Mouse (Mus musculus): ENCODE measurements around the gene Rab3d. TPM values are rescaled to one million over a fixed set of nuclear protein-coding genes. Genes with fewer than 3 reads are reported as not detected.

Gene Rab3d
- polyA plus RNA-seq, 1 experiment from 2014 or later: 5.3 TPM

DNA sequence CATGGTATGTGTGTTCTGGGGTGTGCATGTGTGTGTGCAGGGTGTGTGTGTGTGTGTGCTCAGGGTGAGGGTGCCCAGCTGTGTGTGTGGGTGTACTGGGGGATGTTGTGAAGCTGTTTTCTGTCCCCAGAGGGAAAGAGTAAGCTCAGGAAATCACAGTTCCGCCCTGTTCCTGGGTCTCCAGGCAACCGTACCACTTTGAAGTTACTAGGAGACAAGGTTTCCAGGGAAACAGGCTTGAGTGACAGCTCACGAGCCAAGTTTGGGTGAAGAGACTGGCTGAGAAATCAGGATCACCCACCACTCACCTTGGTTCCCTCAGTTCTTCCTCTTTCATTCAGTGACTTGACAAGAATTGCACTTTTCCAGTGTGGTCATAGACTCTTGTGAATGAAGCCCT lies 35.6 kb upstream of the Rab3d start:
- Histone ChIP-seq H3K27me3 (ENCODE audit: poor library complexity, severe bottlenecking) (peaks cover 4% of the 10 kb centered on the region), H3K4me1 (peaks cover 22% of the 10 kb centered on the region), H3K4me3 (no peak overlapping the region), H3K9me3 (no peaks in the 10 kb centered on the region), H3K27ac (no peak overlapping the region), H3K36me3 (replicated peaks) (peaks cover 9% of the 10 kb centered on the region; the same call in 1 of the 2 replicates)
- 18% methylated on average over 3 of the region's 3 CpGs for WGBS
- no peak for DNase-seq (ENCODE audit: extremely low spot score, low spot score)

DNA sequence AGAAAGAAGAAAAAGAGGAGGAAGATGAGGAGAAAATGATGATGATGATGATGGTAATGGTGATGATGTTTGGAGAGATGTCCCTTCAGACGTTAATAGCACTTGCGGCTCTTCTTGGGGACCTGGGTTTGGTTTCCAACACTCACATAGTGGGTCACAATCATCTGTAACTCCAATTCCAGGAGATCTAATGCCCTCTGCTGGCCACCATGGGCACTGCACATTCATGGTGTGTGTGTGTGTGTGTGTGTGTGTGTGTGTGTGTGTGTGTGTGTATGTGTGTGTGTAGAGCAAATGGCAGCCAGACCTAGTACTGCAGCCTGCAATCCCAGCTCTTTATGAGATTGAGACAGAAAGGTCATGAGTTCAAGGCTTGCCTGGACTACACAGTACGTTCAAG lies 34.0 kb upstream of the Rab3d start:
- Histone ChIP-seq H3K4me1 (peaks cover 32% of the 10 kb centered on the region), H3K27ac (no peak overlapping the region), H3K36me3 (replicated peaks) (no peaks in the 10 kb centered on the region), H3K9me3 (no peaks in the 10 kb centered on the region), H3K27me3 (ENCODE audit: poor library complexity, severe bottlenecking) (peaks cover 19% of the 10 kb centered on the region), H3K4me3 (no peak overlapping the region)
- DNase-seq (ENCODE audit: extremely low spot score, low spot score): no peak
- 76% methylated on average over 3 of the region's 3 CpGs for WGBS

GRCm38 (mm10) chr9:21950322-21950721 lies 32.3 kb upstream of the Rab3d start:
- H3K9me3 ChIP-seq: no peaks in the 10 kb centered on the region
- no peak overlapping the region for H3K27ac ChIP-seq
- peak; percentile 76 for DNase-seq (ENCODE audit: extremely low spot score, low spot score)
- peaks cover 31% of the 10 kb centered on the region for H3K27me3 ChIP-seq (ENCODE audit: poor library complexity, severe bottlenecking)
- no peaks in the 10 kb centered on the region for H3K36me3 ChIP-seq (replicated peaks)
- H3K4me3 ChIP-seq: no peak overlapping the region
- 19% methylated on average over 11 of the region's 11 CpGs for WGBS
- H3K4me1 ChIP-seq: peaks cover 27% of the 10 kb centered on the region

DNA sequence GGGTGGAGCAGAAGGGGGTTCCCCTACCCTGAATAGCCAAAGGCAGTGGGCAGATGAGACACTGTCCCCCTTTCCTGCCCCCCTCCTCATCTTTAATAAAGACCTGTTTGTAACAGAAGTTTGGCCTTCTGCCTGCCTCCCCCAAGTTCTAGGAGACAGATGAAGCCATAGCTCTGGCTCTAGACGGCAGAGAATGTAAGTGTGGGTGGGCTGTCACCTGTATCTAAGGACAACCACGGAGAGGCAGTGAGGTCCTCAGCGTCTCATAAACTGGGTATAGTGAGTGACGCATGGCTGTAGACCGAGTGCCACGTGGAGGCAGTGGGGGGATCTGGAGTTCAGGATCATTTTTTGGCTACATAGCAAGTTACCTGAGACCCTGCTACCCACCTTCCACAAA lies 30.8 kb upstream of the Rab3d start:
- Histone ChIP-seq H3K27ac (no peak overlapping the region), H3K4me1 (peaks cover 27% of the 10 kb centered on the region), H3K27me3 (ENCODE audit: poor library complexity, severe bottlenecking) (peaks cover 40% of the 10 kb centered on the region), H3K36me3 (replicated peaks) (no peaks in the 10 kb centered on the region), H3K9me3 (no peaks in the 10 kb centered on the region), H3K4me3 (no peak overlapping the region)
- 75% methylated on average over 6 of the region's 6 CpGs for WGBS
- no peak for DNase-seq (ENCODE audit: extremely low spot score, low spot score)

GRCm38 (mm10) chr9:21948146-21948545 lies 30.2 kb upstream of the Rab3d start:
- no peaks in the 10 kb centered on the region for H3K9me3 ChIP-seq
- H3K27ac ChIP-seq: no peak overlapping the region
- H3K36me3 ChIP-seq (replicated peaks): no peaks in the 10 kb centered on the region
- peaks cover 20% of the 10 kb centered on the region for H3K4me1 ChIP-seq
- DNase-seq (ENCODE audit: extremely low spot score, low spot score): no peak
- H3K27me3 ChIP-seq (ENCODE audit: poor library complexity, severe bottlenecking): peaks cover 47% of the 10 kb centered on the region
- WGBS: 61% methylated on average over 8 of the region's 8 CpGs
- H3K4me3 ChIP-seq: no peak overlapping the region

DNA sequence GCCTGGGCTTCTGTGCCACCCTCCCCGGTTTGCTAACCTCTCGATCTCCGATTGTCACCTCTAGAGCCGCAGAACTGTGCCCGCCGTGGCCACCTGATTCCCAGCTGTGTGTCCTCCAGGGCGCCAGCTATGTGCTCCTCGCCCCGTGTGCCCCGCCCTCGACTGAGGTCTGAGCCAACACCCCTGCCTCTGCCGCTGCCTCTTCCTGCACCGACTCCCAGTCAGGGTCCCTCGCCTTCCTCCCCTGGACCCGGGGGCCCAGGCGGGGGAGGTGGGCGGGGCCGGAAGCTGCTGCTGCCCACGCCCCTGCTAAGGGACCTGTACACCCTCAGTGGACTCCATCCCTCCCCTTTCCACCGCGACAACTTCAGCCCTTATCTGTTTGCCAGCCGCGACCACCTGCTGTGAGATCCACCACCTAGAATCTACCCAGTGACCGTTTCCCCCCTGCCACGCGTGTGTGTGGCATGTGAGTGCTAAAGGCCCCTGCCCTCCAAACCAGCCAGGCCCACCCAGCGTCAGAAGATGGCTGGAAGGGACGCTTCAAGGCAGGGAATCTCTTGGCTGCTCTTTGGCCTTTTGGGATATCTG lies 29.6 kb upstream of the Rab3d start:
- 5% methylated on average over 28 of the region's 28 CpGs for WGBS
- H3K4me3 ChIP-seq: peak overlapping the region; percentile 39
- H3K4me1 ChIP-seq: peaks cover 19% of the 10 kb centered on the region
- H3K36me3 ChIP-seq (replicated peaks): no peaks in the 10 kb centered on the region
- H3K27me3 ChIP-seq (ENCODE audit: poor library complexity, severe bottlenecking): peaks cover 48% of the 10 kb centered on the region
- H3K9me3 ChIP-seq: no peaks in the 10 kb centered on the region
- DNase-seq (ENCODE audit: extremely low spot score, low spot score): no peak
- no peak overlapping the region for H3K27ac ChIP-seq

GRCm38 (mm10) chr9:21944267-21944666 lies 26.3 kb upstream of the Rab3d start:
- H3K36me3 ChIP-seq (replicated peaks): peaks cover 8% of the 10 kb centered on the region
- no peak overlapping the region for H3K4me3 ChIP-seq
- peaks cover 48% of the 10 kb centered on the region for H3K27me3 ChIP-seq (ENCODE audit: poor library complexity, severe bottlenecking)
- no peak overlapping the region for H3K27ac ChIP-seq
- no peak for DNase-seq (ENCODE audit: extremely low spot score, low spot score)
- no peaks in the 10 kb centered on the region for H3K9me3 ChIP-seq
- H3K4me1 ChIP-seq: peaks cover 19% of the 10 kb centered on the region
- 25% methylated on average over 23 of the region's 23 CpGs for WGBS

DNA sequence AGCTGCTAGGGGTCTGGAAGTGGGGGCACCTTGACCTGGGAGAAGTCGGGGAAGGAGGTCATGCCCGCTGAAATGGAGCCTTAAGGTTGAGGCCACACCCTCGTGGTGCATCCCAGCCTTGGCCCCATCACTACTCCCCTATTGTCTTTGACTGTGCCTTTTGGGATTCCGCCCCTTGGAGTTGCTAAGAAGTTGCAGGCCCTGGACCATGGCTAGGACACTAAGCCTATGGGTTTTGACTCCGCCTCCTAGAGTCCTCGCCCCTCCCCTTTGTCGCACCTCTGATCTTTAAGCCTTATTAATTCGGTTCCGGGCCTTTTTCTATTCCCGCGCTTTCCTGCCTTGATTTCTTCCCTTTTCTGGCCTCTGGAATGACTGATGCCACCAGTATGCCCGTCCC lies 25.6 kb upstream of the Rab3d start:
- no peak overlapping the region for H3K4me3 ChIP-seq
- no peak for DNase-seq (ENCODE audit: extremely low spot score, low spot score)
- peaks cover 9% of the 10 kb centered on the region for H3K36me3 ChIP-seq (replicated peaks)
- no peaks in the 10 kb centered on the region for H3K9me3 ChIP-seq
- no peak overlapping the region for H3K27ac ChIP-seq
- H3K27me3 ChIP-seq (ENCODE audit: poor library complexity, severe bottlenecking): peaks cover 45% of the 10 kb centered on the region
- H3K4me1 ChIP-seq: peaks cover 19% of the 10 kb centered on the region
- WGBS: 63% methylated on average over 12 of the region's 12 CpGs

- peaks cover 44% of the 10 kb centered on the region for H3K27me3 ChIP-seq (ENCODE audit: poor library complexity, severe bottlenecking)
- H3K9me3 ChIP-seq: no peaks in the 10 kb centered on the region
- H3K36me3 ChIP-seq (replicated peaks): peaks cover 9% of the 10 kb centered on the region
- 83% methylated on average over 12 of the region's 12 CpGs for WGBS
- H3K27ac ChIP-seq: no peak overlapping the region
- no peak overlapping the region for H3K4me3 ChIP-seq
- peaks cover 21% of the 10 kb centered on the region for H3K4me1 ChIP-seq
- no peak for DNase-seq (ENCODE audit: extremely low spot score, low spot score)
These were observed 25.1 kb upstream of the Rab3d start for GRCm38 (mm10) chr9:21943046-21943445.

DNA sequence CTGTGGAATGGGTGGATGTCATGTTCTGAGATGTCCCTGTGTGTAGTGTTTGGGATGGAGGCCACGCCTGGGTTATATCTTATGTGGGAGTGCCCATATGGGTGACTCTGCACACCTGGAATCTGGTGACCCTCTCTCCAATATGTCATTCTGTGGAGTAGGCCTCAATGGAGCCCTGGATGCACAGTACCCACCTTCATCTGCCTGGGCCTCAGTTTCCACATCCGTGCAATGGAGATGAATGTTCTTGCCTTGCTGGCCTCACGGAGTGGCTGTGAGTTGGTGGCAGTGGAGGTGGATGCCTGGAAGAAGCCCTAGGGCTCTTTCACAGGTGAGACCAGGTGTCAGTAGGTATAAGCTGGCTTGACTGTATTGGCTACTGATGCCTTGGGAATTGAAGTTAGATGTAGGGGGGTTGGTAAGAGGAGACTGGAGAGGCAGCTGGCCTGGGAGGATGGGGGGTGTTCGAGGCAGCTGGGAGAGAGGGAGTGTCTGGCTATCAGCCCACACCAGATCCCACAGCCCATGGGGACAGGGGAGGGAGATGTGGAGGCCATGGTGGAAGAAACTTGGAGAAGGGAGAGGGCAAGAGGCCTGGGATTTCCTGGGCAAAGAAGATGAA lies 20.4 kb upstream of the Rab3d start:
- no peak overlapping the region for H3K27ac ChIP-seq
- 89% methylated on average over 4 of the region's 4 CpGs for WGBS
- peaks cover 22% of the 10 kb centered on the region for H3K4me1 ChIP-seq
- H3K36me3 ChIP-seq (replicated peaks): peaks cover 9% of the 10 kb centered on the region
- no peaks in the 10 kb centered on the region for H3K9me3 ChIP-seq
- peak overlapping the region; percentile 73; the same call in 1 of the 2 replicates for H3K4me3 ChIP-seq
- H3K27me3 ChIP-seq (ENCODE audit: poor library complexity, severe bottlenecking): peaks cover 34% of the 10 kb centered on the region
- no peak for DNase-seq (ENCODE audit: extremely low spot score, low spot score)

- peaks cover 22% of the 10 kb centered on the region for H3K4me1 ChIP-seq
- no peak overlapping the region for H3K27ac ChIP-seq
- 87% methylated on average over 4 of the region's 4 CpGs for WGBS
- H3K36me3 ChIP-seq (replicated peaks): peaks cover 9% of the 10 kb centered on the region
- H3K4me3 ChIP-seq: peak overlapping the region; percentile 73
- no peak for DNase-seq (ENCODE audit: extremely low spot score, low spot score)
- H3K27me3 ChIP-seq (ENCODE audit: poor library complexity, severe bottlenecking): peaks cover 37% of the 10 kb centered on the region
- no peaks in the 10 kb centered on the region for H3K9me3 ChIP-seq
These were observed 19.8 kb upstream of the Rab3d start for GRCm38 (mm10) chr9:21937711-21938175.

DNA sequence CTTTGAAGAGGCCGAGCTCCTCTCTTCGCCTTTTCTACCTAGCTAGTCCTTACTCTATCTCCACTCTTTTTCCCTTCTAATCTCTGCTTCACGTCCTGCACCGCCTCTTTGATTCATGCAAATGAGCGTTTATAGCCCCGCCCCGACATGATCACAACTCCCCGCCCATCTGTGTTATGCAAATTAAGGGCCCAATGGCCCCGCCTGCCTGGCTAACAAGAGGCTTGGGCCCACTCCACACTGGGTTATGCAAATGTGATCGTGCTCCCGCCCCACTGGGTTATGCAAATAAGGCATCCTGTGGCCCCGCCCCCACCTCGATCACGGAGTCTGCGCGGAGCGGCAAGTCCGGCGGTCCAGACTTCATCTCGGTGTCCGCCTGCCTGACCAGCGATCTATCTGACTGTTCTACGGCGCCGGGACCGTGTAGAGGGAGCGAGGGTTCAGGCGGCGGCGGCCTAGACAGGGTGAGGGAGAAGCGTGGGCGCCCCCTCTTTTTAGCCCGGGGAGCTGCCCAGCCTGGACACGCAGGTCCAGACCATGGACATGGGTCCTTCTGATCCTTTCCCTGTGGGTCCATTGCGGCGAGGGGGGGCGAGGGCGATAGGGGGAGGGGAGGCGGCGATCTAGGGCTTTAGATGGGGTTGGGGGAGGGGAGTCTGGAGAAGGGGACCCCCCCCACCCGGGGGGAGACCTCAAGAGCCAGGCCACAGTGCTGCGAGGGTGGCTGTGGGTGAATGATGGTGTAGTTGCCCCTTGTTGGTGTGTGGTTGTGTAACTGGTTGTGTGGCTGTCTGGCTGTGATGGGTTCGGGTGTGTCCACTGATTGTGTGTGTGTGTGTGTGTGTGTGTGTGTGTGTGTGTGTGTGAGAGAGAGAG lies 18.9 kb upstream of the Rab3d start, which contains the start of gene Plppr2:
TSS of gene Plppr2 (plus strand) at position 342 of the 879 bp plus-strand sequence.
- Histone ChIP-seq H3K27me3 (ENCODE audit: poor library complexity, severe bottlenecking) (peaks cover 42% of the 10 kb centered on the region), H3K9me3 (no peaks in the 10 kb centered on the region), H3K27ac (peak within 1 kb of the TSS; percentile 86), H3K4me3 (peak within 1 kb of the TSS; percentile 73), H3K36me3 (replicated peaks) (peaks cover 9% of the 10 kb centered on the region), H3K4me1 (peaks cover 22% of the 10 kb centered on the region)
- 3% methylated on average over 43 of the region's 43 CpGs for WGBS
- DNase-seq (ENCODE audit: extremely low spot score, low spot score): peak; percentile 99

Data from forebrain, embryonic 10.5 days (tissue).